Mouse (Mus musculus): Measurements from ENCODE around the gene Kiz.

DNA sequence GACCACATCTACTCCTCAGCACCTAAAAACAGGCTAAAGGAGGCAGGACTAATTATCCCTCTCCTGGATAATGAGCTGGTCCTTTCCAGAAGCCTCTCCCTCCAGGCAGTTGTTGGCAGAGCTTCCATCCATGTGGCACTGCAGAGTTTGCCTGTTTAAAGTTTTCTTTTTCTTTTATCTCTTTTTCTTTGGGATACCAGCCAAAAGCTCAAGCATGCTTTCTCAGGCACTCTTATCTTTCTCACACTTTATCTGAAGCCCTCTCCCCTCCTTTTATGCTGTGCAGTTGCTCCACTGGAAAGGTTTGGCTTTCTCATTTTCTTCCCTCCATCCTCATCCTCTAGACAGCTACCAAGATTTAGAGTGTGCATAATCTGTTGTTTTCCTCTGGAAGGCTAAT is 130.8 kb downstream of the Kiz start:
- TF ChIP-seq CTCF (IDR thresholded peaks at IDR 0.05; ENCODE audit: low read depth, low read length) (no peak), POLR2A (IDR thresholded peaks at IDR 0.05; ENCODE audit: insufficient read depth, low read length) (no peak), EP300 (IDR thresholded peaks at IDR 0.05; ENCODE audit: insufficient read depth, low read depth, low read length) (no peak)

Measured in ES-Bruce4 (cell line).